Mouse (Mus musculus): Measurements from ENCODE around the gene Pax7. TPM values are rescaled to one million over a fixed set of nuclear protein-coding genes. Genes with fewer than 3 reads are reported as not detected.

Pax7 gene
- total RNA-seq, 1 experiment: 0.09 TPM

GRCm38 (mm10) chr4:139767115-139767718 is 66.1 kb downstream of the Pax7 start:
- no peaks in the 10 kb centered on the region for H3K36me3 ChIP-seq (ENCODE audit: control insufficient read depth, insufficient read depth, low read length, poor library complexity, severe bottlenecking)
- no peak overlapping the region for H3K9ac ChIP-seq (ENCODE audit: insufficient read depth, low read depth, low read length, poor library complexity, severe bottlenecking)
- peak overlapping the region; percentile 29; the same call in 1 of the 2 replicates for H3K27ac ChIP-seq (ENCODE audit: insufficient read depth, low read depth, low read length, poor library complexity, severe bottlenecking)
- H3K9me3 ChIP-seq (ENCODE audit: control insufficient read depth, insufficient read depth, low read depth, low read length): no peaks in the 10 kb centered on the region
- H3K4me3 ChIP-seq (ENCODE audit: insufficient read depth in 1 of 2, low read depth in 1 of 2, low read length in 2 of 2, poor library complexity in 1 of 2, severe bottlenecking in 1 of 2): no peak overlapping the region
- peaks cover 3 to 29% of the 10 kb centered on the region in 2 experiments for H3K4me1 ChIP-seq (ENCODE audit: control insufficient read depth in 2 of 2, insufficient read depth in 2 of 2, low read length in 2 of 2, poor library complexity in 1 of 2)
- in situ Hi-C loops (cut with MboI; ENCODE audit: low sequenced_read_pairs in 2 of 2, unreplicated experiment in 2 of 2): no loop called here
- DNase-seq (ENCODE audit: low read depth, low spot score): peak; percentile 27
- TF ChIP-seq MAFK (IDR thresholded peaks at IDR 0.05; ENCODE audit: insufficient read depth, low read depth, low read length) (no peak), HCFC1 (IDR thresholded peaks at IDR 0.05; ENCODE audit: borderline replicate concordance, insufficient read depth, low read length) (no peak), ZC3H11A (IDR thresholded peaks at IDR 0.05; ENCODE audit: borderline replicate concordance, low read depth, low read length) (no peak), CHD2 (IDR thresholded peaks at IDR 0.05; ENCODE audit: low read depth, low read length) (no peak), ZNF384 (IDR thresholded peaks at IDR 0.05; ENCODE audit: low read depth, low read length) (no peak)

- DNase-seq (ENCODE audit: low read depth, low spot score): no peak
- Histone ChIP-seq H3K9ac (ENCODE audit: insufficient read depth, low read depth, low read length, poor library complexity, severe bottlenecking) (no peak overlapping the region), H3K27ac (ENCODE audit: insufficient read depth, low read depth, low read length, poor library complexity, severe bottlenecking) (no peak overlapping the region), H3K36me3 (ENCODE audit: control insufficient read depth, insufficient read depth, low read length, poor library complexity, severe bottlenecking) (no peaks in the 10 kb centered on the region), H3K4me3 (ENCODE audit: insufficient read depth in 1 of 2, low read depth in 1 of 2, low read length in 2 of 2, poor library complexity in 1 of 2, severe bottlenecking in 1 of 2) (no peak overlapping the region), H3K9me3 (ENCODE audit: control insufficient read depth, insufficient read depth, low read depth, low read length) (no peaks in the 10 kb centered on the region), H3K4me1 (ENCODE audit: control insufficient read depth in 2 of 2, insufficient read depth in 2 of 2, low read length in 2 of 2, poor library complexity in 1 of 2) (peaks cover 0 to 10% of the 10 kb centered on the region in 2 experiments; a peak in 3 of 4 replicates)
- in situ Hi-C loops (cut with MboI; ENCODE audit: low sequenced_read_pairs in 2 of 2, unreplicated experiment in 2 of 2): no loop called here
- no peak for TF ChIP-seq ZNF384 (IDR thresholded peaks at IDR 0.05; ENCODE audit: low read depth, low read length)
- TF ChIP-seq HCFC1 (IDR thresholded peaks at IDR 0.05; ENCODE audit: borderline replicate concordance, insufficient read depth, low read length): no peak
- no peak for TF ChIP-seq MAFK (IDR thresholded peaks at IDR 0.05; ENCODE audit: insufficient read depth, low read depth, low read length)
- no peak for TF ChIP-seq ZC3H11A (IDR thresholded peaks at IDR 0.05; ENCODE audit: borderline replicate concordance, low read depth, low read length)
- TF ChIP-seq CHD2 (IDR thresholded peaks at IDR 0.05; ENCODE audit: low read depth, low read length): no peak
Measured at GRCm38 (mm10) chr4:139761911-139762310, 71.4 kb downstream of the Pax7 start.

GRCm38 (mm10) chr4:139760736-139761135 is 72.6 kb downstream of the Pax7 start:
- Histone ChIP-seq H3K9me3 (ENCODE audit: control insufficient read depth, insufficient read depth, low read depth, low read length) (no peaks in the 10 kb centered on the region), H3K36me3 (ENCODE audit: control insufficient read depth, insufficient read depth, low read length, poor library complexity, severe bottlenecking) (no peaks in the 10 kb centered on the region), H3K27ac (ENCODE audit: insufficient read depth, low read depth, low read length, poor library complexity, severe bottlenecking) (no peak overlapping the region), H3K4me1 (ENCODE audit: control insufficient read depth in 2 of 2, insufficient read depth in 2 of 2, low read length in 2 of 2, poor library complexity in 1 of 2) (peaks cover 0 to 10% of the 10 kb centered on the region in 2 experiments; a peak in 1 of 4 replicates), H3K4me3 (ENCODE audit: insufficient read depth in 1 of 2, low read depth in 1 of 2, low read length in 2 of 2, poor library complexity in 1 of 2, severe bottlenecking in 1 of 2) (no peak overlapping the region), H3K9ac (ENCODE audit: insufficient read depth, low read depth, low read length, poor library complexity, severe bottlenecking) (no peak overlapping the region)
- in situ Hi-C loops (cut with MboI; ENCODE audit: low sequenced_read_pairs in 2 of 2, unreplicated experiment in 2 of 2): no loop called here
- no peak for DNase-seq (ENCODE audit: low read depth, low spot score)
- TF ChIP-seq CHD2 (IDR thresholded peaks at IDR 0.05; ENCODE audit: low read depth, low read length) (no peak), ZC3H11A (IDR thresholded peaks at IDR 0.05; ENCODE audit: borderline replicate concordance, low read depth, low read length) (no peak), ZNF384 (IDR thresholded peaks at IDR 0.05; ENCODE audit: low read depth, low read length) (no peak), HCFC1 (IDR thresholded peaks at IDR 0.05; ENCODE audit: borderline replicate concordance, insufficient read depth, low read length) (no peak), MAFK (IDR thresholded peaks at IDR 0.05; ENCODE audit: insufficient read depth, low read depth, low read length) (no peak)

GRCm38 (mm10) chr4:139758512-139759340 is 74.6 kb downstream of the Pax7 start:
- peaks cover 0 to 12% of the 10 kb centered on the region in 2 experiments; a peak in 1 of 4 replicates for H3K4me1 ChIP-seq (ENCODE audit: control insufficient read depth in 2 of 2, insufficient read depth in 2 of 2, low read length in 2 of 2, poor library complexity in 1 of 2)
- TF ChIP-seq CHD2 (IDR thresholded peaks at IDR 0.05; ENCODE audit: low read depth, low read length) (no peak), ZC3H11A (IDR thresholded peaks at IDR 0.05; ENCODE audit: borderline replicate concordance, low read depth, low read length) (no peak), ZNF384 (IDR thresholded peaks at IDR 0.05; ENCODE audit: low read depth, low read length) (no peak), MAFK (IDR thresholded peaks at IDR 0.05; ENCODE audit: insufficient read depth, low read depth, low read length) (no peak), HCFC1 (IDR thresholded peaks at IDR 0.05; ENCODE audit: borderline replicate concordance, insufficient read depth, low read length) (no peak)
- no peak overlapping the region for H3K27ac ChIP-seq (ENCODE audit: insufficient read depth, low read depth, low read length, poor library complexity, severe bottlenecking)
- H3K36me3 ChIP-seq (ENCODE audit: control insufficient read depth, insufficient read depth, low read length, poor library complexity, severe bottlenecking): no peaks in the 10 kb centered on the region
- no peaks in the 10 kb centered on the region for H3K9me3 ChIP-seq (ENCODE audit: control insufficient read depth, insufficient read depth, low read depth, low read length)
- DNase-seq (ENCODE audit: low read depth, low spot score): no peak
- no peak overlapping the region for H3K9ac ChIP-seq (ENCODE audit: insufficient read depth, low read depth, low read length, poor library complexity, severe bottlenecking)
- no peak overlapping the region for H3K4me3 ChIP-seq (ENCODE audit: insufficient read depth in 1 of 2, low read depth in 1 of 2, low read length in 2 of 2, poor library complexity in 1 of 2, severe bottlenecking in 1 of 2)
- in situ Hi-C loops (cut with MboI; ENCODE audit: low sequenced_read_pairs in 2 of 2, unreplicated experiment in 2 of 2): no loop called here

All from ES-E14 (cell line).